Mouse (Mus musculus): ENCODE data around the gene Olfr688. TPM values are rescaled to one million over a fixed set of nuclear protein-coding genes. Genes with fewer than 3 reads are reported as not detected.

The Olfr688 gene
- not detected for total RNA-seq (2021)

- intact Hi-C loops (cut with DNase I): no loop called here
- DNase-seq (ENCODE audit: low spot score in 2 of 2): no peak
These were observed at the start of gene Olfr688 for GRCm38 (mm10) chr7:105287795-105288194. Olfr688 (plus strand) TSS chr7:105288095.

- no peak for DNase-seq (ENCODE audit: low spot score in 2 of 2)
- intact Hi-C loops (cut with DNase I): no loop called here
These were observed 40.2 kb upstream of the Olfr688 start for GRCm38 (mm10) chr7:105247671-105248070.

- DNase-seq (ENCODE audit: low spot score in 2 of 2): no peak
- intact Hi-C loops (cut with DNase I): no loop called here
These were observed 39.7 kb upstream of the Olfr688 start for GRCm38 (mm10) chr7:105248197-105248596.

- intact Hi-C loops (cut with DNase I): no loop called here
- DNase-seq (ENCODE audit: low spot score in 2 of 2): no peak
These were observed 31.2 kb upstream of the Olfr688 start for GRCm38 (mm10) chr7:105256656-105257055.

- DNase-seq (ENCODE audit: low spot score in 2 of 2): no peak
- intact Hi-C loops (cut with DNase I): no loop called here
These were observed 15.5 kb upstream of the Olfr688 start for GRCm38 (mm10) chr7:105272426-105272825.

GRCm38 (mm10) chr7:105290051-105290450 is 2.2 kb downstream of the Olfr688 start:
- intact Hi-C loops (cut with DNase I): no loop called here
- DNase-seq (ENCODE audit: low spot score in 2 of 2): no peak

GRCm38 (mm10) chr7:105310865-105311264 is 23.0 kb downstream of the Olfr688 start, which contains the start of gene Olfr689:
Olfr689 (plus strand) TSS chr7:105311165.
- intact Hi-C loops (cut with DNase I): no loop called here
- DNase-seq (ENCODE audit: low spot score in 2 of 2): no peak

GRCm38 (mm10) chr7:105325302-105325701 is 37.4 kb downstream of the Olfr688 start:
- DNase-seq (ENCODE audit: low spot score in 2 of 2): no peak
- intact Hi-C loops (cut with DNase I): no loop called here

GRCm38 (mm10) chr7:105334004-105334403 is 46.1 kb downstream of the Olfr688 start, which contains the start of gene Olfr690:
Olfr690 (minus strand) TSS chr7:105334104.
- no peak for DNase-seq (ENCODE audit: low spot score in 2 of 2)

More at GRCm38 (mm10) chr7:105334004-105334403, 46.1 kb downstream of the Olfr688 start, which contains the start of gene Olfr690:
- intact Hi-C loops (cut with DNase I): no loop called here

Other genes with a start within 250 kb of the Olfr688 start
- gene Olfr677, start 236.7 kb upstream of the Olfr688 start, total RNA-seq (2021): not detected
- not detected for gene Olfr678, start 223.6 kb upstream of the Olfr688 start, total RNA-seq (2021)
- not detected for gene Olfr679, start 206.9 kb upstream of the Olfr688 start, total RNA-seq (2021)
- gene Olfr680-ps1, start 195.3 kb upstream of the Olfr688 start, total RNA-seq (2021): not detected
- gene Olfr681, start 171.3 kb upstream of the Olfr688 start, total RNA-seq (2021): not detected
- gene Olfr683, start 141.1 kb upstream of the Olfr688 start, total RNA-seq (2021): not detected
- gene Olfr684, start 124.4 kb upstream of the Olfr688 start, total RNA-seq (2021): not detected
- gene Olfr685, start 102.1 kb upstream of the Olfr688 start, total RNA-seq (2021): not detected
- gene Olfr686, start 80.6 kb upstream of the Olfr688 start, total RNA-seq (2021): not detected
- gene Olfr689, start 23.1 kb downstream of the Olfr688 start, total RNA-seq (2021): not detected
- 1 to 10 TPM in 1 of 2 experiments, under 1 TPM in 1; 0.27 to 1.7 TPM for gene Olfr690, start 46.0 kb downstream of the Olfr688 start, total RNA-seq (2021)
- gene Olfr691, start 54.2 kb downstream of the Olfr688 start, total RNA-seq (2021): under 1 TPM; 0.72 to 0.91 TPM
- gene Olfr692, start 80.1 kb downstream of the Olfr688 start, total RNA-seq (2021): not detected
- not detected for gene Gm5901, start 86.9 kb downstream of the Olfr688 start, total RNA-seq (2021)
- gene Fam160a2, start 112.0 kb downstream of the Olfr688 start, total RNA-seq (2021): 10 to 100 TPM; 77.0 to 83.9 TPM
- gene Cnga4, start 116.5 kb downstream of the Olfr688 start, total RNA-seq (2021): 1 to 10 TPM; 1.0 to 1.3 TPM
- 10 to 100 TPM; 63.2 to 64.3 TPM for gene Cckbr, start 137.6 kb downstream of the Olfr688 start, total RNA-seq (2021)
- gene Cavin3, start 194.2 kb downstream of the Olfr688 start, total RNA-seq (2021): 10 to 100 TPM; 17.6 to 21.0 TPM